Mouse (Mus musculus): ENCODE measurements at regions not wholly inside any gene's neighbourhood (a gene's known extent, or its start where the extent isn't known, plus 50 kb on each side); places are given as distances from the start of the nearest gene placed in this dataset.

DNA sequence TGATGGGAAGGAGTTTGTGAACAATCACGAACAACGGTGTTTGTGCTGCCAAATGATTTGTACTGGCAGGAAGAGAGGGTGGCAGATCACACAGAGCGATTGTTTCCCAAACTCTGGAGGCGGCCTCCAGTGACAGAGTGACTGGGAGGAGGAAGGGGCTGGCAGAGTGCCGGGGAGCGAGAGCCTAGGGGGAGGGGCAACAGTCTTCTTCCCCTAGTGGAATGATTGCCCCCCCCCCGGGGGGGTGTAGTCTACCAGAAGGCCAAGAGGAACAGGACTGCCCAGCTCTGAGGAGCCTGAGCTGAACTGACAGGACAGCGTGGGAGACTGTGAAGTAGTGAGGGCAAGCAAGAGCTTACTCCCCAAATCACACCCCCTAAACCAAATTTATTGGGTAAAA lies 199.9 kb upstream of the Rpl38 start:
- in situ Hi-C loops (cut with MboI; ENCODE audit: low sequenced_read_pairs in 2 of 2, unreplicated experiment in 2 of 2), result no loop called here
- TF ChIP-seq CHD2 (IDR thresholded peaks at IDR 0.05; ENCODE audit: low read depth, low read length) (no peak), HCFC1 (IDR thresholded peaks at IDR 0.05; ENCODE audit: borderline replicate concordance, insufficient read depth, low read length) (no peak), ZC3H11A (IDR thresholded peaks at IDR 0.05; ENCODE audit: borderline replicate concordance, low read depth, low read length) (no peak), ZNF384 (IDR thresholded peaks at IDR 0.05; ENCODE audit: low read depth, low read length) (no peak), MAFK (IDR thresholded peaks at IDR 0.05; ENCODE audit: insufficient read depth, low read depth, low read length) (no peak)
- no peak overlapping the region for H3K4me3 ChIP-seq (ENCODE audit: insufficient read depth in 1 of 2, low read depth in 1 of 2, low read length in 2 of 2, poor library complexity in 1 of 2, severe bottlenecking in 1 of 2)
- DNase-seq (ENCODE audit: low read depth, low spot score), result no peak
- H3K36me3 ChIP-seq (ENCODE audit: control insufficient read depth, insufficient read depth, low read length, poor library complexity, severe bottlenecking), result no peaks in the 10 kb centered on the region
- no peaks in the 10 kb centered on the region for H3K9me3 ChIP-seq (ENCODE audit: control insufficient read depth, insufficient read depth, low read depth, low read length)
- H3K4me1 ChIP-seq (ENCODE audit: control insufficient read depth in 2 of 2, insufficient read depth in 2 of 2, low read length in 2 of 2, poor library complexity in 1 of 2), result peaks cover 0 to 10% of the 10 kb centered on the region in 2 experiments; a peak in 1 of 4 replicates
- H3K9ac ChIP-seq (ENCODE audit: insufficient read depth, low read depth, low read length, poor library complexity, severe bottlenecking), result no peak overlapping the region
- no peak overlapping the region for H3K27ac ChIP-seq (ENCODE audit: insufficient read depth, low read depth, low read length, poor library complexity, severe bottlenecking)

DNA sequence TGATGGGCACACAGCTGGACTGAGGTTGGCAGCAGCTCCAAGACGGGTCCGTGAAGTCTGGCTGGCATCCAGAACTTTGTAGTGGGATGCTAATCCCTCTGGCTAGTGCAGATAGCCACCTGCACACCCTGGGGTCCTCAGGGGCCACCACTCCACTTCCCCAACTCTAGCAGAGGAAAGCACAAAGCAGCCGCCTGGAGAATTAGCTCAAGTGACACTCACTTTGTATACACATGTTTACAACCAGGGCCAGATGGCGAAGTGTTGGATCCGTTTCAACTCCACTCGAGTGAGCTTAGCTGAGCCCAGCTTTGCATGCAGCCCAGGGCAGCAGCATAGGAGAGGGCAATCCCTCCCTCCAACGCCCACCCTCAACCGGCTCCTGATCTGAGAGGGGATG lies 200.5 kb upstream of the Rpl38 start:
- in situ Hi-C loops (cut with MboI; ENCODE audit: low sequenced_read_pairs in 2 of 2, unreplicated experiment in 2 of 2), result no loop called here
- no peak for TF ChIP-seq HCFC1 (IDR thresholded peaks at IDR 0.05; ENCODE audit: borderline replicate concordance, insufficient read depth, low read length)
- no peak for TF ChIP-seq ZC3H11A (IDR thresholded peaks at IDR 0.05; ENCODE audit: borderline replicate concordance, low read depth, low read length)
- no peak for TF ChIP-seq ZNF384 (IDR thresholded peaks at IDR 0.05; ENCODE audit: low read depth, low read length)
- no peak overlapping the region for H3K4me3 ChIP-seq (ENCODE audit: insufficient read depth in 1 of 2, low read depth in 1 of 2, low read length in 2 of 2, poor library complexity in 1 of 2, severe bottlenecking in 1 of 2)
- H3K9me3 ChIP-seq (ENCODE audit: control insufficient read depth, insufficient read depth, low read depth, low read length), result no peaks in the 10 kb centered on the region
- no peak for DNase-seq (ENCODE audit: low read depth, low spot score)
- peaks cover 0 to 6% of the 10 kb centered on the region in 2 experiments; a peak in 1 of 4 replicates for H3K4me1 ChIP-seq (ENCODE audit: control insufficient read depth in 2 of 2, insufficient read depth in 2 of 2, low read length in 2 of 2, poor library complexity in 1 of 2)
- H3K27ac ChIP-seq (ENCODE audit: insufficient read depth, low read depth, low read length, poor library complexity, severe bottlenecking), result no peak overlapping the region
- no peak overlapping the region for H3K9ac ChIP-seq (ENCODE audit: insufficient read depth, low read depth, low read length, poor library complexity, severe bottlenecking)
- no peaks in the 10 kb centered on the region for H3K36me3 ChIP-seq (ENCODE audit: control insufficient read depth, insufficient read depth, low read length, poor library complexity, severe bottlenecking)

DNA sequence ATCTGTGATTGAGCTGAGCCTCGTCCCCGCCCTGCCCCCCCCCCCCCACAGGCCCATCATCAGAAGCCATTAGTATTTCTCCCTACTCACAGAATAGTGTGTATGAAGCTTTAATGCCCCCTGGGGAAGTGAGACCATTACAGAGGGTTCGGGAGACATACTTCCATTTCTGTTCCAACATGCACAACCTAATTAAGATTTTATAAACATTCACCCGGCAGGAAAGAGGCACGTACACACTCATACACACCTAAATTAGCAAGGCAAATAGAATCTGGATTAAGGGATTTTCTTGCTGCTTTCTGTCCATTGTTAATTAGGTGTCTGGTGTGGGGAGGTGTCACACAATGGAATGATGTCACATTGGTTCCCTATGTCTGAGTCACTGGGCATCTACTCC lies 202.8 kb upstream of the Rpl38 start:
- no peak overlapping the region for H3K4me3 ChIP-seq (ENCODE audit: insufficient read depth in 1 of 2, low read depth in 1 of 2, low read length in 2 of 2, poor library complexity in 1 of 2, severe bottlenecking in 1 of 2)

DNA sequence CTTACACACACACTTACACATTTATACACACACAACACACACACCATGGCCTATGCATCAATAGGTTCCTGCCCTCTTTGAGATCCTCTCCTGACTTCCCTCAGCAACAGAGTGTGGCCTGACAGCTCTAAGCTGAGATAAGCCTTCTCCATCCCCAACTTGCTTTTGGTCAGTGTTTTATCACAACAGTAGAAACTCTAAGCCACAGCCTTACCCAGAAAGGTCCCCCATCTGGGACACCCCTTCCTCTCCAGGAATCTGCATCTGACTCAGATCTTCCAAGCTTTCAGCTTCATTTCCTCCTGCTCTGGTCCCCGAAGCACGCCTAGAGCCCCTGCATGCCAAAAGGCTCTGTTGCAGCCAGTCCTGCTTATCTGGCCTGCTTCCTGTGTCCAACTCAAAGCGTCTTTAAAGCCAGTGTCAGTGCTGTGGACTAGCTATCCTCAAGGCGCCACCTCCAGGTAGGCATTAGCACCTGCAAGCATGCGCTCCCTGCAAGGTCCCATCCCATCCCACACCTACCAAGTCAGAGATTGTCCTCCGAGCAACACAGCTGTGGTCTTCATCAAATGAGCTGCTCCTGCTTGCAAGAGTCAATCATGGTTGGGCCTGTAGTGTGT lies 205.5 kb upstream of the Rpl38 start:
- Histone ChIP-seq H3K36me3 (ENCODE audit: control insufficient read depth, insufficient read depth, low read length, poor library complexity, severe bottlenecking) (no peaks in the 10 kb centered on the region), H3K9me3 (ENCODE audit: control insufficient read depth, insufficient read depth, low read depth, low read length) (no peaks in the 10 kb centered on the region), H3K9ac (ENCODE audit: insufficient read depth, low read depth, low read length, poor library complexity, severe bottlenecking) (no peak overlapping the region), H3K4me1 (ENCODE audit: control insufficient read depth in 2 of 2, insufficient read depth in 2 of 2, low read length in 2 of 2, poor library complexity in 1 of 2) (no peaks in the 10 kb centered on the region), H3K27ac (ENCODE audit: insufficient read depth, low read depth, low read length, poor library complexity, severe bottlenecking) (no peak overlapping the region), H3K4me3 (ENCODE audit: insufficient read depth in 1 of 2, low read depth in 1 of 2, low read length in 2 of 2, poor library complexity in 1 of 2, severe bottlenecking in 1 of 2) (no peak overlapping the region)
- in situ Hi-C loops (cut with MboI; ENCODE audit: low sequenced_read_pairs in 2 of 2, unreplicated experiment in 2 of 2), result no loop called here
- no peak for DNase-seq (ENCODE audit: low read depth, low spot score)
- TF ChIP-seq HCFC1 (IDR thresholded peaks at IDR 0.05; ENCODE audit: borderline replicate concordance, insufficient read depth, low read length), result no peak
- TF ChIP-seq MAFK (IDR thresholded peaks at IDR 0.05; ENCODE audit: insufficient read depth, low read depth, low read length), result no peak
- no peak for TF ChIP-seq ZNF384 (IDR thresholded peaks at IDR 0.05; ENCODE audit: low read depth, low read length)
- TF ChIP-seq ZC3H11A (IDR thresholded peaks at IDR 0.05; ENCODE audit: borderline replicate concordance, low read depth, low read length), result no peak
- TF ChIP-seq CHD2 (IDR thresholded peaks at IDR 0.05; ENCODE audit: low read depth, low read length), result no peak

More for the DNA sequence above, 202.8 kb upstream of the Rpl38 start:
- no peak for TF ChIP-seq CHD2 (IDR thresholded peaks at IDR 0.05; ENCODE audit: low read depth, low read length)
- TF ChIP-seq HCFC1 (IDR thresholded peaks at IDR 0.05; ENCODE audit: borderline replicate concordance, insufficient read depth, low read length), result no peak
- no peak for TF ChIP-seq MAFK (IDR thresholded peaks at IDR 0.05; ENCODE audit: insufficient read depth, low read depth, low read length)
- DNase-seq (ENCODE audit: low read depth, low spot score), result no peak
- no peaks in the 10 kb centered on the region for H3K36me3 ChIP-seq (ENCODE audit: control insufficient read depth, insufficient read depth, low read length, poor library complexity, severe bottlenecking)
- H3K9ac ChIP-seq (ENCODE audit: insufficient read depth, low read depth, low read length, poor library complexity, severe bottlenecking), result no peak overlapping the region
- H3K9me3 ChIP-seq (ENCODE audit: control insufficient read depth, insufficient read depth, low read depth, low read length), result no peaks in the 10 kb centered on the region
- no peaks in the 10 kb centered on the region for H3K4me1 ChIP-seq (ENCODE audit: control insufficient read depth in 2 of 2, insufficient read depth in 2 of 2, low read length in 2 of 2, poor library complexity in 1 of 2)
- in situ Hi-C loops (cut with MboI; ENCODE audit: low sequenced_read_pairs in 2 of 2, unreplicated experiment in 2 of 2), result no loop called here
- H3K27ac ChIP-seq (ENCODE audit: insufficient read depth, low read depth, low read length, poor library complexity, severe bottlenecking), result no peak overlapping the region

DNA sequence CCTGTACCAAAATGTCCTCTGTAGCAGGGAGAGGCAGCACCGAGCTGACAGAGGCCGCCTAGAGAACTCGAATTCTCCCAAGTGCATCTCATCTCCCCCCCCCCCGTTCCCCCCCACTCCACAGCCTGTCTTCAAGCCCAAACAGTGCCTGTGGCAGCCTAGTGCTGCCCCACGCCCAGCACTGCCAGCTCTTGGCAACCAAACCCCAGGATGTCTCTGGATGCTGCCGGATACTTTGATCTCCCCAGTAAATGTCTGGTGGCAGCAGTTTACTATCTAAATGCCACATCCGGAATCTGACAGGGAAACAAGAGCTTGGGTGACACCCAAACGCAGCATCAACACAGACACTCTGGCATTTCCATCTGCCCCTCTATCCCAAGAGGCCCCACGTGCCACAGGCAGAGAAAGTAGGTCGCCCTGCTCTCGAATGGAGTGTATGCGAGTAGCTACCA lies 213.4 kb upstream of the Rpl38 start:
- Histone ChIP-seq H3K4me1 (ENCODE audit: control insufficient read depth in 2 of 2, insufficient read depth in 2 of 2, low read length in 2 of 2, poor library complexity in 1 of 2) (no peaks in the 10 kb centered on the region), H3K36me3 (ENCODE audit: control insufficient read depth, insufficient read depth, low read length, poor library complexity, severe bottlenecking) (no peaks in the 10 kb centered on the region), H3K9me3 (ENCODE audit: control insufficient read depth, insufficient read depth, low read depth, low read length) (no peaks in the 10 kb centered on the region), H3K4me3 (ENCODE audit: insufficient read depth in 1 of 2, low read depth in 1 of 2, low read length in 2 of 2, poor library complexity in 1 of 2, severe bottlenecking in 1 of 2) (no peak overlapping the region), H3K27ac (ENCODE audit: insufficient read depth, low read depth, low read length, poor library complexity, severe bottlenecking) (no peak overlapping the region), H3K9ac (ENCODE audit: insufficient read depth, low read depth, low read length, poor library complexity, severe bottlenecking) (no peak overlapping the region)
- DNase-seq (ENCODE audit: low read depth, low spot score), result no peak
- in situ Hi-C loops (cut with MboI; ENCODE audit: low sequenced_read_pairs in 2 of 2, unreplicated experiment in 2 of 2), result no loop called here
- TF ChIP-seq CHD2 (IDR thresholded peaks at IDR 0.05; ENCODE audit: low read depth, low read length), result no peak
- no peak for TF ChIP-seq ZNF384 (IDR thresholded peaks at IDR 0.05; ENCODE audit: low read depth, low read length)
- no peak for TF ChIP-seq ZC3H11A (IDR thresholded peaks at IDR 0.05; ENCODE audit: borderline replicate concordance, low read depth, low read length)
- no peak for TF ChIP-seq MAFK (IDR thresholded peaks at IDR 0.05; ENCODE audit: insufficient read depth, low read depth, low read length)
- TF ChIP-seq HCFC1 (IDR thresholded peaks at IDR 0.05; ENCODE audit: borderline replicate concordance, insufficient read depth, low read length), result no peak

All from ES-E14 (cell line).